Mouse (Mus musculus): ENCODE measurements around the gene Esx1. TPM values are rescaled to one million over a fixed set of nuclear protein-coding genes. Genes with fewer than 3 reads are reported as not detected.

Gene Esx1
- polyA plus RNA-seq, 1 experiment: not detected

- no peak for TF ChIP-seq USF1 (IDR thresholded peaks at IDR 0.05; ENCODE audit: low read depth)
- no peak for TF ChIP-seq CEBPB (IDR thresholded peaks at IDR 0.05; ENCODE audit: insufficient read depth, poor library complexity, severe bottlenecking)
- no peak overlapping the region for H3K4me2 ChIP-seq (ENCODE audit: low read depth)
Measured at GRCm38 (mm10) chrX:137141669-137142068, 19.8 kb upstream of the Esx1 start.

GRCm38 (mm10) chrX:137127542-137127941 is 5.7 kb upstream of the Esx1 start:
- Histone ChIP-seq H3K4me2 (ENCODE audit: low read depth) (no peak overlapping the region), H3K4me3 (no peak overlapping the region), H3K27me3 (ENCODE audit: control insufficient read depth, insufficient read depth, insufficient read length) (no peaks in the 10 kb centered on the region), H3K36me3 (ENCODE audit: control insufficient read depth, insufficient read depth) (no peaks in the 10 kb centered on the region), H3ac (ENCODE audit: control insufficient read depth, insufficient read length) (no peak overlapping the region), H3K79me2 (ENCODE audit: control insufficient read depth, insufficient read depth) (no peaks in the 10 kb centered on the region)
- TF ChIP-seq TCF12 (IDR thresholded peaks at IDR 0.05; ENCODE audit: insufficient read depth, poor library complexity, severe bottlenecking) (no peak), E2F4 (IDR thresholded peaks at IDR 0.05; ENCODE audit: insufficient read depth) (no peak), REST (IDR thresholded peaks at IDR 0.05; ENCODE audit: insufficient read depth, insufficient read length) (no peak), POLR2A (IDR thresholded peaks at IDR 0.05; ENCODE audit: insufficient read length, low read depth) (no peak), TCF3 (IDR thresholded peaks at IDR 0.05; ENCODE audit: insufficient read length, low read depth) (no peak), MYOD1 (IDR thresholded peaks at IDR 0.05; ENCODE audit: control insufficient read depth in 1 of 3, insufficient read length in 2 of 3, low read depth in 2 of 3) (no peak), USF1 (IDR thresholded peaks at IDR 0.05; ENCODE audit: low read depth) (no peak), POLR2AphosphoS2 (IDR thresholded peaks at IDR 0.05; ENCODE audit: insufficient read length, low read depth) (no peak), MAX (IDR thresholded peaks at IDR 0.05; ENCODE audit: low read depth) (no peak), MYOG (IDR thresholded peaks at IDR 0.05; ENCODE audit: control insufficient read depth in 1 of 3, insufficient read depth in 1 of 3, insufficient read length in 2 of 3, low read depth in 2 of 3) (no peak), SRF (IDR thresholded peaks at IDR 0.05; ENCODE audit: control insufficient read depth, insufficient read length, low read depth) (no peak), CEBPB (IDR thresholded peaks at IDR 0.05; ENCODE audit: insufficient read depth, poor library complexity, severe bottlenecking) (no peak)

More at GRCm38 (mm10) chrX:137141669-137142068, 19.8 kb upstream of the Esx1 start:
- Histone ChIP-seq H3K27me3 (ENCODE audit: control insufficient read depth, insufficient read depth, insufficient read length) (no peaks in the 10 kb centered on the region), H3K79me2 (ENCODE audit: control insufficient read depth, insufficient read depth) (no peaks in the 10 kb centered on the region), H3K4me3 (no peak overlapping the region), H3K36me3 (ENCODE audit: control insufficient read depth, insufficient read depth) (no peaks in the 10 kb centered on the region), H3ac (ENCODE audit: control insufficient read depth, insufficient read length) (no peak overlapping the region)

GRCm38 (mm10) chrX:137119675-137120423 is 2.0 kb downstream of the Esx1 start:
- H3ac ChIP-seq (ENCODE audit: control insufficient read depth, insufficient read length): no peak overlapping the region

GRCm38 (mm10) chrX:137118097-137118746 is 3.7 kb downstream of the Esx1 start:
- Histone ChIP-seq H3K36me3 (ENCODE audit: control insufficient read depth, insufficient read depth) (no peaks in the 10 kb centered on the region), H3ac (ENCODE audit: control insufficient read depth, insufficient read length) (no peak overlapping the region), H3K27me3 (ENCODE audit: control insufficient read depth, insufficient read depth, insufficient read length) (peaks cover 17% of the 10 kb centered on the region), H3K4me3 (no peak overlapping the region), H3K79me2 (ENCODE audit: control insufficient read depth, insufficient read depth) (no peaks in the 10 kb centered on the region), H3K4me2 (ENCODE audit: low read depth) (peak overlapping the region; percentile 18)
- no peak for TF ChIP-seq TCF12 (IDR thresholded peaks at IDR 0.05; ENCODE audit: insufficient read depth, poor library complexity, severe bottlenecking)
- no peak for TF ChIP-seq MYOD1 (IDR thresholded peaks at IDR 0.05; ENCODE audit: control insufficient read depth in 1 of 3, insufficient read length in 2 of 3, low read depth in 2 of 3)
- no peak for TF ChIP-seq USF1 (IDR thresholded peaks at IDR 0.05; ENCODE audit: low read depth)
- TF ChIP-seq POLR2A (IDR thresholded peaks at IDR 0.05; ENCODE audit: insufficient read length, low read depth): no peak
- no peak for TF ChIP-seq TCF3 (IDR thresholded peaks at IDR 0.05; ENCODE audit: insufficient read length, low read depth)
- no peak for TF ChIP-seq E2F4 (IDR thresholded peaks at IDR 0.05; ENCODE audit: insufficient read depth)
- TF ChIP-seq SRF (IDR thresholded peaks at IDR 0.05; ENCODE audit: control insufficient read depth, insufficient read length, low read depth): no peak
- TF ChIP-seq MAX (IDR thresholded peaks at IDR 0.05; ENCODE audit: low read depth): no peak
- no peak for TF ChIP-seq POLR2AphosphoS2 (IDR thresholded peaks at IDR 0.05; ENCODE audit: insufficient read length, low read depth)
- TF ChIP-seq CEBPB (IDR thresholded peaks at IDR 0.05; ENCODE audit: insufficient read depth, poor library complexity, severe bottlenecking): no peak
- no peak for TF ChIP-seq MYOG (IDR thresholded peaks at IDR 0.05; ENCODE audit: control insufficient read depth in 1 of 3, insufficient read depth in 1 of 3, insufficient read length in 2 of 3, low read depth in 2 of 3)

More at GRCm38 (mm10) chrX:137119675-137120423, 2.0 kb downstream of the Esx1 start:
- Histone ChIP-seq H3K27me3 (ENCODE audit: control insufficient read depth, insufficient read depth, insufficient read length) (peaks cover 17% of the 10 kb centered on the region), H3K79me2 (ENCODE audit: control insufficient read depth, insufficient read depth) (no peaks in the 10 kb centered on the region), H3K4me2 (ENCODE audit: low read depth) (peak overlapping the region; percentile 53), H3K4me3 (no peak overlapping the region), H3K36me3 (ENCODE audit: control insufficient read depth, insufficient read depth) (no peaks in the 10 kb centered on the region)
- no peak for TF ChIP-seq REST (IDR thresholded peaks at IDR 0.05; ENCODE audit: insufficient read depth, insufficient read length)
- TF ChIP-seq TCF3 (IDR thresholded peaks at IDR 0.05; ENCODE audit: insufficient read length, low read depth): no peak
- TF ChIP-seq E2F4 (IDR thresholded peaks at IDR 0.05; ENCODE audit: insufficient read depth): no peak
- no peak for TF ChIP-seq MYOG (IDR thresholded peaks at IDR 0.05; ENCODE audit: control insufficient read depth in 1 of 3, insufficient read depth in 1 of 3, insufficient read length in 2 of 3, low read depth in 2 of 3)
- no peak for TF ChIP-seq MYOD1 (IDR thresholded peaks at IDR 0.05; ENCODE audit: control insufficient read depth in 1 of 3, insufficient read length in 2 of 3, low read depth in 2 of 3)
- TF ChIP-seq POLR2AphosphoS2 (IDR thresholded peaks at IDR 0.05; ENCODE audit: insufficient read length, low read depth): no peak
- no peak for TF ChIP-seq POLR2A (IDR thresholded peaks at IDR 0.05; ENCODE audit: insufficient read length, low read depth)
- no peak for TF ChIP-seq CEBPB (IDR thresholded peaks at IDR 0.05; ENCODE audit: insufficient read depth, poor library complexity, severe bottlenecking)
- no peak for TF ChIP-seq SRF (IDR thresholded peaks at IDR 0.05; ENCODE audit: control insufficient read depth, insufficient read length, low read depth)
- no peak for TF ChIP-seq MAX (IDR thresholded peaks at IDR 0.05; ENCODE audit: low read depth)
- no peak for TF ChIP-seq TCF12 (IDR thresholded peaks at IDR 0.05; ENCODE audit: insufficient read depth, poor library complexity, severe bottlenecking)
- TF ChIP-seq USF1 (IDR thresholded peaks at IDR 0.05; ENCODE audit: low read depth): no peak
